Mouse (Mus musculus): ENCODE measurements around the gene Ppl.

- no peak for TF ChIP-seq CTCF (IDR thresholded peaks at IDR 0.05; ENCODE audit: control insufficient read depth, insufficient read depth, insufficient replicate concordance, low read depth, low read length)
- TF ChIP-seq POLR2A (IDR thresholded peaks at IDR 0.05; ENCODE audit: control insufficient read depth, low read depth, low read length): no peak
Observed at GRCm38 (mm10) chr16:5071974-5072373, 60.2 kb downstream of the Ppl start.
